Mouse (Mus musculus) spleen, postnatal 4 days (tissue): ENCODE measurements around the gene Spata48.

Experiments used
- DNase-seq, 2 experiments: peaks; one replicate each; pipeline ENCODE4 v3.0.0; 2022; ENCODE audit warnings: low spot score in 2 of 2

Gene Spata48

GRCm38 (mm10) chr11:11461635-11462560 lies at the start of gene Spata48, which contains the start of gene Zpbp:
TSS of gene Spata48 (plus strand) at chr11:11462094.
TSS of gene Zpbp (minus strand) at chr11:11462408.
- DNase-seq = peak; percentile 92 to 98

- DNase-seq = no peak
Observed at GRCm38 (mm10) chr11:11414188-11414587, 47.7 kb upstream of the Spata48 start.

- no peak for DNase-seq
Observed at GRCm38 (mm10) chr11:11417356-11417755, 44.5 kb upstream of the Spata48 start.

GRCm38 (mm10) chr11:11455037-11455436 lies 6.9 kb upstream of the Spata48 start:
- no peak for DNase-seq

- no peak for DNase-seq
Observed at GRCm38 (mm10) chr11:11462561-11462890, 632 bp downstream of the Spata48 start.

GRCm38 (mm10) chr11:11468924-11469323 lies 7.0 kb downstream of the Spata48 start:
- DNase-seq = no peak

- DNase-seq = no peak
Observed at GRCm38 (mm10) chr11:11484378-11484777, 22.5 kb downstream of the Spata48 start.

- DNase-seq = no peak
Observed at GRCm38 (mm10) chr11:11492044-11492443, 30.1 kb downstream of the Spata48 start.

GRCm38 (mm10) chr11:11495697-11496096 lies 33.8 kb downstream of the Spata48 start:
- DNase-seq = no peak

- peak; percentile 45 to 74 for DNase-seq
Observed at GRCm38 (mm10) chr11:11499944-11500343, 38.0 kb downstream of the Spata48 start.

- DNase-seq = no peak
Observed at GRCm38 (mm10) chr11:11506187-11506586, 44.3 kb downstream of the Spata48 start.

- no peak for DNase-seq
Observed at GRCm38 (mm10) chr11:11509413-11509812, 47.5 kb downstream of the Spata48 start.

GRCm38 (mm10) chr11:11512056-11512455 lies 50.2 kb downstream of the Spata48 start:
- DNase-seq = no peak

GRCm38 (mm10) chr11:11513008-11513799 lies 51.3 kb downstream of the Spata48 start:
- DNase-seq = no peak

GRCm38 (mm10) chr11:11514920-11515319 lies 53.0 kb downstream of the Spata48 start:
- no peak for DNase-seq

GRCm38 (mm10) chr11:11517781-11518435 lies 56.0 kb downstream of the Spata48 start:
- no peak for DNase-seq

GRCm38 (mm10) chr11:11519255-11520243 lies 57.7 kb downstream of the Spata48 start:
- no peak for DNase-seq

GRCm38 (mm10) chr11:11521908-11522441 lies 60.1 kb downstream of the Spata48 start:
- DNase-seq = peak; percentile 47 to 71

GRCm38 (mm10) chr11:11528760-11529159 lies 66.9 kb downstream of the Spata48 start:
- DNase-seq = peak in 1 of 2 experiments; percentile 62

- DNase-seq = no peak
Observed at GRCm38 (mm10) chr11:11529165-11529564, 67.3 kb downstream of the Spata48 start.

- no peak for DNase-seq
Observed at GRCm38 (mm10) chr11:11530126-11530525, 68.2 kb downstream of the Spata48 start.
